In genomic region chr9:94295431-94295830, GRCm38 (mm10) we compare ENCODE assay signal across 21 mouse cellular contexts.
DNase-seq lines count a peak whose midpoint lies in the region; ATAC-seq and TF ChIP-seq lines count a peak whose summit lies in the region.
"Had no signal": no experiment of that assay in that cellular context is flagged by ENCODE, and none has a peak within 500 bp of the region (broad histone marks: within the 10 kb centered on the region; RNA-seq: fewer than 3 reads in every experiment).

No protein-coding gene starts in this region.

- no peaks in the 10 kb centered on the region for H3K9me3 ChIP-seq in heart, embryonic 11.5 days (replicated peaks; ENCODE audit: control insufficient read depth, low read length)
- H3K9me3 ChIP-seq in heart, embryonic 15.5 days (replicated peaks): no peaks in the 10 kb centered on the region
- H3K9me3 ChIP-seq: embryonic facial prominence, embryonic 12.5 days; hindbrain, embryonic 12.5 days had no signal

- peaks cover 8% of the 10 kb centered on the region; the same call in 1 of the 2 replicates for H3K4me1 ChIP-seq in heart, embryonic 11.5 days (ENCODE audit: control insufficient read depth, insufficient read depth, low read length)
- H3K4me1 ChIP-seq in heart, embryonic 15.5 days (replicated peaks): peaks cover 10% of the 10 kb centered on the region
- H3K4me1 ChIP-seq: embryonic facial prominence, embryonic 12.5 days; hindbrain, embryonic 12.5 days had no signal

- 0 out of 2 replicates have a peak, but pooled peaks have one; percentile 63 for ATAC-seq in heart, embryonic 11.5 days (replicated peaks; ENCODE audit: insufficient number of reproducible peaks, low FRiP score, low TSS enrichment)
- ATAC-seq in heart, embryonic 15.5 days (replicated peaks; ENCODE audit: insufficient number of reproducible peaks, insufficient read depth, low FRiP score, low read depth): no peak
- ATAC-seq: activated CD4-positive, CD25-positive, alpha-beta regulatory T cell, adult 4 months; forebrain, embryonic 16.5 days; hindbrain, embryonic 16.5 days; inflammation-experienced regulatory T-cells, adult 6 months; intestine, postnatal 0 days had no signal

- no peaks in the 10 kb centered on the region for H3K36me3 ChIP-seq in heart, embryonic 11.5 days (ENCODE audit: control insufficient read depth, insufficient read depth, low read length)
- H3K36me3 ChIP-seq in heart, embryonic 15.5 days: no peaks in the 10 kb centered on the region
- H3K36me3 ChIP-seq: embryonic facial prominence, embryonic 12.5 days; hindbrain, embryonic 12.5 days had no signal

- H3K27me3 ChIP-seq in heart, embryonic 11.5 days (ENCODE audit: control insufficient read depth, insufficient read depth, low read length): no peaks in the 10 kb centered on the region
- no peaks in the 10 kb centered on the region for H3K27me3 ChIP-seq in heart, embryonic 15.5 days
- H3K27me3 ChIP-seq: embryonic facial prominence, embryonic 12.5 days; hindbrain, embryonic 12.5 days had no signal

- DNase-seq in heart, postnatal 36 days: no peak
- DNase-seq in heart, adult 9 months (ENCODE audit: low spot score in 2 of 2): no peak
- peak; percentile 4 to 5 for DNase-seq in kidney, postnatal 4 days
- no peak for DNase-seq in kidney, adult 8-10 months
- peak; percentile 1 for DNase-seq in R1 (ENCODE audit: low read depth, low spot score)
- DNase-seq in layer of hippocampus, adult 2 months (ENCODE audit: low spot score in 2 of 2): no peak
- DNase-seq: adrenal gland, postnatal 14 days; cerebellum, adult 11-12 months; cerebellum, adult 9-10 months; cerebellum, postnatal 25 days; gastrocnemius, postnatal 10 days; heart, postnatal 4 days had no signal

- H3K4me3 ChIP-seq in heart, embryonic 11.5 days (ENCODE audit: low read depth, low read length): peak overlapping the region; percentile 5; the same call in 1 of the 2 replicates
- H3K4me3 ChIP-seq in heart, embryonic 15.5 days: no peak overlapping the region
- no peak overlapping the region for H3K4me3 ChIP-seq in layer of hippocampus, adult 2 months
- H3K4me3 ChIP-seq: embryonic facial prominence, embryonic 12.5 days; hindbrain, embryonic 12.5 days had no signal

- no peak for TF ChIP-seq CTCF in layer of hippocampus, adult 2 months (conservative IDR thresholded peaks at IDR 0.05)

- H3K4me2 ChIP-seq in heart, embryonic 11.5 days: peak overlapping the region; percentile 46
- peak overlapping the region; percentile 22 for H3K4me2 ChIP-seq in heart, embryonic 15.5 days
- H3K4me2 ChIP-seq: embryonic facial prominence, embryonic 12.5 days; hindbrain, embryonic 12.5 days had no signal

- H3K27ac ChIP-seq in heart, embryonic 11.5 days (ENCODE audit: low read depth, low read length): 0 out of 2 replicates have a peak overlapping the region, but pooled peaks have one; percentile 41
- H3K27ac ChIP-seq in heart, embryonic 15.5 days: no peak overlapping the region
- H3K27ac ChIP-seq in layer of hippocampus, adult 2 months: no peak overlapping the region
- H3K27ac ChIP-seq: embryonic facial prominence, embryonic 12.5 days; hindbrain, embryonic 12.5 days had no signal

- WGBS in heart, embryonic 11.5 days (ENCODE audit: insufficient replicate concordance): 28% methylated on average over 6 of the region's 6 CpGs
- WGBS in heart, embryonic 15.5 days: 28% methylated on average over 6 of the region's 6 CpGs

- intact Hi-C loops in heart, postnatal 36 days (cut with DNase I): no loop called here

- no peak overlapping the region for H3K9ac ChIP-seq in heart, embryonic 11.5 days (ENCODE audit: low read depth, low read length)
- no peak overlapping the region for H3K9ac ChIP-seq in heart, embryonic 15.5 days
- H3K9ac ChIP-seq: embryonic facial prominence, embryonic 12.5 days; hindbrain, embryonic 12.5 days had no signal

Comparison
In these comparisons a context has a peak if more than half of its experiments do, and no peak if none do; other contexts are left out.
1. DNase-seq: peak in kidney, postnatal 4 days (2 of 2) and R1 (single experiment); none in heart, postnatal 36 days (0 of 2), heart, adult 9 months (0 of 2), kidney, adult 8-10 months (0 of 2) and layer of hippocampus, adult 2 months (0 of 2).